Mouse (Mus musculus) lung, adult 2 months (tissue): ENCODE measurements at regions not wholly inside any gene's neighbourhood (a gene's known extent, or its start where the extent isn't known, plus 50 kb on each side); places are given as distances from the start of the nearest gene placed in this dataset.

Source experiments
- CTCF ChIP-seq: fragments of 200-500 bp; IDR thresholded peaks from 2 replicates; pipeline ENCODE4 v1.5.1; 2011; ENCODE audit warnings: mild to moderate bottlenecking, low read length, control low read depth; ENCODE audit not compliant: insufficient read depth
- POLR2A ChIP-seq: fragments of 200-500 bp; IDR thresholded peaks from 2 replicates; pipeline ENCODE4 v1.6.1; 2011; ENCODE audit warnings: low read depth, mild to moderate bottlenecking, control low read depth, low read length, borderline replicate concordance; ENCODE audit errors: extremely low read depth

DNA sequence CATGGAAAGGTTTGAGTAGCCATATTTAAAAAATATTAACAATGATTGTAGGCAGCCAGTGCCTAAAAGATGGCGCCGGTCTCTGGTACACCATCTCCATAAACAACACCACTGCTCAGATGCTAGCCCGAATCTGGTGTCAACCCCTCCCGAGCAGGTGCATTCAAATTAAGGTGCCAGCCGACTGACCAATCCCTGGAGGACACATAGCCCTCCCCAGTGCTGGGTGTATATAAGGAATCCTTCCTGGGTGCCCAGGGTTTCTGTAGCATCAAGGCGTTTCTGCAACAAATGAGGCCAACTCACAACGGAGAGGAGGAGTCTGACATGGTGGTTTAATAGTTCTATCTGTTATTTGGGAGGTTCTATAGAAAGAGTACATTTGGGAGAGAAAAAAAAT, 1219.6 kb downstream of the Gsdmc2 start:
- TF ChIP-seq CTCF (no peak), POLR2A (no peak)
